Mouse (Mus musculus) midbrain, embryonic 11.5 days (tissue): ENCODE measurements at regions not wholly inside any gene's neighbourhood (a gene's known extent, or its start where the extent isn't known, plus 50 kb on each side); places are given as distances from the start of the nearest gene placed in this dataset.

Experiments used
- ATAC-seq: fragments of 200-750 bp; cut with Nextera tagmentation; 2 replicates; pipeline ENCODE4 v1.8.0; 2017; ENCODE audit warnings: moderate TSS enrichment, moderate library complexity; ENCODE audit not compliant: low FRiP score
- DNase-seq: peaks from one replicate; pipeline ENCODE4 v3.0.0; 2015; ENCODE audit warnings: low spot score; ENCODE audit errors: missing footprints
- H3K27ac ChIP-seq: fragments of 300-500 bp; sonication (generic); 2 replicates; pipeline ENCODE4 v1.5.1; 2014; ENCODE audit warnings: low read depth, low read length
- H3K27me3 ChIP-seq: fragments of 300-500 bp; sonication (generic); 2 replicates; pipeline ENCODE4 v1.6.1; 2014; ENCODE audit warnings: mild to moderate bottlenecking, low read length, moderate library complexity, mixed read lengths; ENCODE audit not compliant: control insufficient read depth, insufficient read depth
- H3K36me3 ChIP-seq: fragments of 300-500 bp; sonication (generic); 2 replicates; pipeline ENCODE4 v1.6.1; 2014; ENCODE audit warnings: mild to moderate bottlenecking, low read length, moderate library complexity, mixed read lengths; ENCODE audit not compliant: control insufficient read depth, insufficient read depth
- H3K4me1 ChIP-seq: fragments of 300-500 bp; sonication (generic); 2 replicates; pipeline ENCODE4 v1.6.1; 2014; ENCODE audit warnings: low read length; ENCODE audit not compliant: control insufficient read depth, insufficient read depth
- H3K4me2 ChIP-seq: fragments of 300-500 bp; sonication (generic); 2 replicates; pipeline ENCODE4 v1.6.1; 2014; ENCODE audit warnings: mild to moderate bottlenecking, moderate library complexity
- H3K4me3 ChIP-seq: fragments of 300-500 bp; sonication (generic); 2 replicates; pipeline ENCODE4 v1.5.1; 2014; ENCODE audit warnings: low read depth, low read length
- H3K9ac ChIP-seq: fragments of 300-500 bp; sonication (generic); 2 replicates; pipeline ENCODE4 v1.6.1; 2014; ENCODE audit warnings: low read length
- H3K9me3 ChIP-seq: fragments of 300-500 bp; sonication (generic); 2 replicates; pipeline ENCODE4 v1.6.1; 2016; ENCODE audit warnings: low read length; ENCODE audit not compliant: control insufficient read depth

- Histone ChIP-seq H3K36me3 (no peaks in the 10 kb centered on the region), H3K9ac (no peak overlapping the region), H3K27me3 (no peaks in the 10 kb centered on the region), H3K4me3 (no peak overlapping the region), H3K4me1 (no peaks in the 10 kb centered on the region), H3K27ac (no peak overlapping the region), H3K9me3 (no peaks in the 10 kb centered on the region), H3K4me2 (no peak overlapping the region)
- DNase-seq (peak; percentile 53), ATAC-seq (no peak)
Measured at GRCm38 (mm10) chrX:126280231-126280630, 262.9 kb downstream of the Gm17267 start.
